Mouse (Mus musculus) midbrain, embryonic 12.5 days (tissue): ENCODE measurements around the gene Mrps9. TPM values are rescaled to one million over a fixed set of nuclear protein-coding genes. Genes with fewer than 3 reads are reported as not detected.
A peak's percentile ranks its signal among the peaks of the same experiment; 100 is the strongest.
"Not testable (repeated sequence)": the region's sequence is repeated elsewhere in the genome, so short reads cannot be mapped to it uniquely, and the experiment has no call there.

Experiments used
- ATAC-seq: fragments of 200-750 bp; cut with Nextera tagmentation; 2 replicates; pipeline ENCODE4 v1.8.0; 2017; ENCODE audit warnings: low read depth, moderate TSS enrichment, moderate library complexity; ENCODE audit not compliant: low FRiP score
- H3K27ac ChIP-seq: fragments of 300-500 bp; sonication (generic); replicated peaks from 2 replicates; pipeline ENCODE4 v1.5.1; 2016; ENCODE audit warnings: mild to moderate bottlenecking
- H3K27me3 ChIP-seq: fragments of 300-500 bp; sonication (generic); 2 replicates; pipeline ENCODE4 v1.6.1; 2016; ENCODE audit warnings: mild to moderate bottlenecking
- H3K36me3 ChIP-seq: fragments of 300-500 bp; sonication (generic); 2 replicates; pipeline ENCODE4 v1.6.1; 2016
- H3K4me1 ChIP-seq: fragments of 300-500 bp; sonication (generic); 2 replicates; pipeline ENCODE4 v1.6.1; 2016
- H3K4me2 ChIP-seq: fragments of 300-500 bp; sonication (generic); replicated peaks from 2 replicates; pipeline ENCODE4 v1.6.1; 2016; ENCODE audit warnings: mild to moderate bottlenecking, moderate library complexity
- H3K4me3 ChIP-seq: fragments of 300-500 bp; sonication (generic); 2 replicates; pipeline ENCODE4 v1.5.1; 2016; ENCODE audit warnings: mild to moderate bottlenecking
- H3K9ac ChIP-seq: fragments of 300-500 bp; sonication (generic); replicated peaks from 2 replicates; pipeline ENCODE4 v1.6.1; 2016; ENCODE audit warnings: mild to moderate bottlenecking, moderate library complexity
- H3K9me3 ChIP-seq: fragments of 300-500 bp; sonication (generic); 2 replicates; pipeline ENCODE4 v1.6.1; 2016; ENCODE audit warnings: mild to moderate bottlenecking
- WGBS: fragments of 180-500 bp; shearing (Covaris S2); methylation state at CpG from one replicate; pipeline ENCODE4 v1.1.7; 2016; 5-methylcytosine and 5-hydroxymethylcytosine counted together
- polyA plus RNA-seq: library from polyadenylated mRNA; unstranded; fragments of >200 nt; fragmentation: Nextera tagmentation; extraction: Ambion mirVana; gene quantifications from 2 replicates; pipeline ENCODE4 v1.2.1, GENCODE M21; 2016

Mrps9 gene
- polyA plus RNA-seq, 1 experiment from 2014 or later = 50.3 TPM

DNA sequence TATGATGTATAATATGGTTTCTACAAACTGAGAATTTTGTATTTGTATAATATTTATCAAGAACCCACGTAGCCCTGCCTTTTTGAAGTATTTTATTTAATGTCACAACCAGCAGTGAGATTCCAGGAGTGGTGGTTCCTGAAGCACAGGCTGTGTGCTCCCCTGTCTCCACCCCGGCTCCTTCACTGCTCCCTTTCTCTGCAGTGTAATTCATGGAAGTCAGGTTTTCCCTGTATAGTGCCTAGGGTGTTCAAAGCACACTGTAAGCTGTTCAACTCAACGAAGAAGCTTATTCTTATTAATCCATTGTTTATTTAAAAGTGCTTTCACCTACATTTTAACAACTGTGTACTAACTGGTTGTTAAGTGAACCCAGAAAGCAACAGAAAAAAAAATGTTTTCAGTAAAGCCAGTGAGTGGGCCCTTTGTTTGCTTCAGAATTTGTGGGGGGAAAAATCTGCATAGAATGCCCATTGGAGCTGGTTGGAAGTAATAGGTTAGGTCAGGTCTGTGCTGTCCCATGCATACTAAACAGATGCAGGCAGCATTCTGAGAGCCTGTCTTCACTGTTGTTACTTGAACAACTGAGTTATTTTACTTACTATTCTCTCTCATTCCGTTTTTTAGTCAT is 25.5 kb downstream of the Mrps9 start:
- H3K4me3 ChIP-seq = no peak overlapping the region
- peak overlapping the region; percentile 84 for H3K27ac ChIP-seq
- H3K36me3 ChIP-seq = no peaks in the 10 kb centered on the region
- H3K4me2 ChIP-seq = peak overlapping the region; percentile 35
- no peak overlapping the region for H3K9ac ChIP-seq
- 62% methylated on average over 4 of the region's 4 CpGs for WGBS
- H3K4me1 ChIP-seq = peaks cover 23% of the 10 kb centered on the region
- no peaks in the 10 kb centered on the region for H3K27me3 ChIP-seq
- H3K9me3 ChIP-seq = no peaks in the 10 kb centered on the region
- peak; percentile 90 for ATAC-seq

- Histone ChIP-seq H3K4me1 (peaks cover 23% of the 10 kb centered on the region), H3K27me3 (no peaks in the 10 kb centered on the region), H3K4me3 (no peak overlapping the region), H3K9ac (no peak overlapping the region), H3K36me3 (no peaks in the 10 kb centered on the region), H3K9me3 (no peaks in the 10 kb centered on the region), H3K27ac (peak overlapping the region; percentile 84), H3K4me2 (peak overlapping the region; percentile 35)
- WGBS = 31% methylated on average over 10 of the region's 10 CpGs
- peak; percentile 90 for ATAC-seq
These were observed 26.2 kb downstream of the Mrps9 start for GRCm38 (mm10) chr1:42877264-42877663.

- no peaks in the 10 kb centered on the region for H3K36me3 ChIP-seq
- H3K27ac ChIP-seq = no peak overlapping the region
- no peaks in the 10 kb centered on the region for H3K9me3 ChIP-seq
- ATAC-seq = no peak
- WGBS = 92% methylated on average over 5 of the region's 5 CpGs
- H3K9ac ChIP-seq = no peak overlapping the region
- H3K27me3 ChIP-seq = no peaks in the 10 kb centered on the region
- no peak overlapping the region for H3K4me2 ChIP-seq
- peaks cover 23% of the 10 kb centered on the region for H3K4me1 ChIP-seq
- H3K4me3 ChIP-seq = no peak overlapping the region
These were observed 27.8 kb downstream of the Mrps9 start for GRCm38 (mm10) chr1:42878851-42879250.

GRCm38 (mm10) chr1:42882258-42882657 is 31.2 kb downstream of the Mrps9 start:
- WGBS = 94% methylated on average over 2 of the region's 2 CpGs
- no peaks in the 10 kb centered on the region for H3K27me3 ChIP-seq
- peaks cover 10% of the 10 kb centered on the region; the same call in 1 of the 2 replicates for H3K4me1 ChIP-seq
- H3K9me3 ChIP-seq = no peaks in the 10 kb centered on the region
- H3K27ac ChIP-seq = no peak overlapping the region
- no peak for ATAC-seq
- H3K9ac ChIP-seq = no peak overlapping the region
- H3K36me3 ChIP-seq = no peaks in the 10 kb centered on the region
- H3K4me2 ChIP-seq = no peak overlapping the region
- H3K4me3 ChIP-seq = no peak overlapping the region

- not testable (repeated sequence) for H3K36me3 ChIP-seq, ATAC-seq, H3K27ac ChIP-seq, H3K9ac ChIP-seq, H3K4me1 ChIP-seq, H3K4me2 ChIP-seq, H3K27me3 ChIP-seq, H3K4me3 ChIP-seq, H3K9me3 ChIP-seq
- WGBS = 100% methylated on average over 1 of the region's 2 CpGs
These were observed 32.4 kb downstream of the Mrps9 start for GRCm38 (mm10) chr1:42883418-42883817.

DNA sequence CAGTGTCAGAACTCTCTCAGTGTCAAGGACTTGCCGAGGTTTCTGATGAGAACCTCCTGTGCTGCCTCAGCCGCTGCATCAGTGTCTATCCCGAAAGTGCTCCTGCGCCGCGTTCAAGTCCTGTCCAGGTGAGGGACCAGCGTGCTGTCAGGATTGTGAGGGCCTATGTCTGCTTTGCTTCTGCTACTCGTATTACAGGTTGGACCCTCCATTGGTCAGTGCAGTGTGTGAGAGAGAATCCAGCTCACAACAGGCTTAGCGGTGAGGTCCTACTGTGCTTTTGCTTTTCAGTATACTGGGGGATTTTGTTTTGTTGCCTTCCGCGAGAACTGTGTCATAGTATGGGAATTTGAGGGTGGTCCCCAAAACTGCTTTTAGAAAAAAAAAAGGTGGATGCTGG is 36.8 kb downstream of the Mrps9 start:
- Histone ChIP-seq H3K27ac (peak overlapping the region; percentile 89), H3K27me3 (no peaks in the 10 kb centered on the region), H3K9ac (no peak overlapping the region), H3K9me3 (no peaks in the 10 kb centered on the region), H3K36me3 (no peaks in the 10 kb centered on the region), H3K4me1 (peaks cover 24% of the 10 kb centered on the region), H3K4me2 (no peak overlapping the region), H3K4me3 (no peak overlapping the region)
- 82% methylated on average over 11 of the region's 11 CpGs for whole genome bisulfite sequencing
- no peak for ATAC-seq

DNA sequence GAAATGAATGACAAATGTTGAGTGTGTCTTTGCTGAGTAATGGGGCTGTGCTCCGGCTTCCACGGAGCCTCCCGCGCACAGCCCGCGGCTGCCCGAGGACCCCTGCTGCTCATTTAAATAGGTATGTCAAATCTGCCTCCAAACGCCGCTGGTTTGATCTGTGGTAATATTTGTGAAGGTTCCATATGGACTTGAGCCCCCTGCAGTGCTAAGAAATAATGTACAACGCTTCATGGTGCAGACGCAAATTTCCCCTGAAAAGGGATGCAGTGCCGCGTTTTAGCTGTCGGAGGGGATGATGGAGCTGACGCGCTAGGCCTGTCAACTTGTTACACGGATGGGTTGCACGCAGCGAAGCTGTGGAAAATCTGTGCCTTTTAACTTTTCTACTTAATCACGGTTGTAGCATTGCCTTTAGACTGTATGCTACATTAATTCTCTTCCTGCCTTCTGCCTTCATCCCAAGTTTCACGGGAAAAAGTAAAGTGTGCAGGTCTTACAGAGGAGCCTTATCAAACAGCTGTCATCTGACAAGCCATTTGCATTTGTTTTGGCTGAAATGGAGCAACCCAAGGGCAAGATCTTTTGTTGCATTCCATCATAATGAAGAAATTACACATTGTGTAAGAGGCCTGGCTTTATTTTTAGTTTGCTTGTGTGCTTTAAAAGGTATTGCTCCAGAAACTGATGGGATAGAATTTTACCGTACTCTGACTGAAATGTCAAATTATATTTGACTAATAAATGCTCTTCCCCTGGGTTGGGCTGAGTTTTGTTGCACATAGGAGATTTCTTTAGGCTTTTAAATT is 37.7 kb downstream of the Mrps9 start:
- peak; percentile 82 for ATAC-seq
- no peak overlapping the region for H3K9ac ChIP-seq
- H3K27me3 ChIP-seq = no peaks in the 10 kb centered on the region
- peak overlapping the region; percentile 33 for H3K4me2 ChIP-seq
- H3K9me3 ChIP-seq = no peaks in the 10 kb centered on the region
- H3K27ac ChIP-seq = peak overlapping the region; percentile 89
- 23% methylated on average over 22 of the region's 22 CpGs for WGBS
- no peak overlapping the region for H3K4me3 ChIP-seq
- peaks cover 24% of the 10 kb centered on the region for H3K4me1 ChIP-seq
- H3K36me3 ChIP-seq = no peaks in the 10 kb centered on the region

- peak overlapping the region; percentile 33 for H3K4me2 ChIP-seq
- H3K9me3 ChIP-seq = no peaks in the 10 kb centered on the region
- H3K27me3 ChIP-seq = no peaks in the 10 kb centered on the region
- 21% methylated on average over 7 of the region's 7 CpGs for WGBS
- no peak overlapping the region for H3K9ac ChIP-seq
- H3K36me3 ChIP-seq = no peaks in the 10 kb centered on the region
- no peak overlapping the region for H3K4me3 ChIP-seq
- H3K27ac ChIP-seq = peak overlapping the region; percentile 89
- H3K4me1 ChIP-seq = peaks cover 24% of the 10 kb centered on the region
- peak; percentile 79 for ATAC-seq
These were observed 38.4 kb downstream of the Mrps9 start for GRCm38 (mm10) chr1:42889421-42889887.

GRCm38 (mm10) chr1:42894695-42895094 is 43.7 kb downstream of the Mrps9 start:
- no peak for ATAC-seq
- Histone ChIP-seq H3K9me3 (no peaks in the 10 kb centered on the region), H3K9ac (no peak overlapping the region), H3K4me1 (peaks cover 8% of the 10 kb centered on the region), H3K4me2 (no peak overlapping the region), H3K27ac (no peak overlapping the region), H3K4me3 (no peak overlapping the region), H3K27me3 (no peaks in the 10 kb centered on the region), H3K36me3 (peaks cover 20% of the 10 kb centered on the region)

DNA sequence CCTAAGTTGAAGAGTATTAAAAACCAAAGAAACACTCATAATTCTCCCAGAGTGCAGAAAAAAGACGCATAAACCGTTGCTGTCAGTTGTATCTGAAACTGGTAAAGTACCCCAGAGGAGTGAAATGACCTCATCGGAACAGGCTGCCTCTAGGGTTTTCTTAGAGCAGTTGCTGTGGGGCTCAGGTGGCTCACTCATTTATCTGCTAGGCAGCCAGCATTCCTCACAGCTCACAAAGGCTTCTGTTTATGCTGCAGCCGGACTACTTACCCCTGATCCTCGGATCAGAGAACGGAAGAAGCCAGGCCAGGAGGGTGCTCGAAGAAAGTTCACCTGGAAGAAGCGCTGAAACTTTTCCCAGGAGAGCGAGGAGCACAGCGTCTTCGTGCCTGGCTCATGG is 54.1 kb downstream of the Mrps9 start:
- ATAC-seq = no peak
- Histone ChIP-seq H3K9me3 (no peaks in the 10 kb centered on the region), H3K4me1 (no peaks in the 10 kb centered on the region), H3K27me3 (no peaks in the 10 kb centered on the region), H3K9ac (no peak overlapping the region), H3K36me3 (peaks cover 34% of the 10 kb centered on the region), H3K4me3 (no peak overlapping the region), H3K27ac (no peak overlapping the region), H3K4me2 (no peak overlapping the region)
- WGBS = 84% methylated on average over 11 of the region's 11 CpGs

GRCm38 (mm10) chr1:42906696-42907095 is 55.7 kb downstream of the Mrps9 start:
- Histone ChIP-seq H3K4me1 (no peaks in the 10 kb centered on the region; the same call in 1 of the 2 replicates), H3K36me3 (peaks cover 19% of the 10 kb centered on the region; the same call in 1 of the 2 replicates), H3K9me3 (no peaks in the 10 kb centered on the region), H3K9ac (no peak overlapping the region), H3K4me3 (no peak overlapping the region), H3K27me3 (no peaks in the 10 kb centered on the region), H3K4me2 (no peak overlapping the region), H3K27ac (no peak overlapping the region)
- no peak for ATAC-seq
- WGBS = 72% methylated on average over 7 of the region's 7 CpGs

GRCm38 (mm10) chr1:42907153-42907552 is 56.1 kb downstream of the Mrps9 start:
- Histone ChIP-seq H3K4me1 (no peaks in the 10 kb centered on the region; the same call in 1 of the 2 replicates), H3K9ac (no peak overlapping the region), H3K36me3 (peaks cover 19% of the 10 kb centered on the region; the same call in 1 of the 2 replicates), H3K4me2 (no peak overlapping the region), H3K9me3 (no peaks in the 10 kb centered on the region), H3K4me3 (no peak overlapping the region), H3K27me3 (no peaks in the 10 kb centered on the region), H3K27ac (no peak overlapping the region)
- WGBS = 48% methylated on average over 4 of the region's 4 CpGs
- ATAC-seq = no peak
